In the genomic region with DNA sequence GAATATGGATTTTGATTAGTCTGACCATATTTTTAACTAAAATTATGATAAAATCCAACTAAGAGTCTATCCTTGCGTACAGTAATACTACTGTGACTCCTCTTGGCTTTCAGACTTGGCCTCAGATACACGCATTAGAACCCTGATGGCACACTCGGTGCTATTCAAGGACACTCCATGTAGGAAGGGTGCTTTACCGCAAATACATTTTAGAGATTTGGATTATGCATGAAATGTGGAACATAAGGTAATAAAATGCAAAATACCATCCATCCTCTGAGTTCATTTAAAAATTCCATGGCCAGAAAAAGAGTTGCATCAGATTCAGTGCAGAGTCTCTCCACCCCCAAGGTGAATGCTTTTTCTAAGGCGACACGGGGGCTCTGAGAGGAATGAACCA, we compare ENCODE assay signal across 24 mouse cellular contexts.
A peak's percentile ranks its signal among the peaks of the same experiment; 100 is the strongest.
DNase-seq lines count a peak whose midpoint lies in the region; ATAC-seq and TF ChIP-seq lines count a peak whose summit lies in the region.
"Had no signal": no experiment of that assay in that cellular context is flagged by ENCODE, and none has a peak within 500 bp of the region (broad histone marks: within the 10 kb centered on the region; RNA-seq: fewer than 3 reads in every experiment).

No protein-coding gene starts in this region.

- TF ChIP-seq POLR2A in cortical plate, adult 2 months (IDR thresholded peaks at IDR 0.05; ENCODE audit: extremely low read depth, insufficient read depth, low read length) = no peak

- intact Hi-C loops in heart, postnatal 36 days (cut with DNase I) = no loop called here

- no peak overlapping the region for H3K4me3 ChIP-seq in layer of hippocampus, adult 2 months
- no peak overlapping the region for H3K4me3 ChIP-seq in cortical plate, adult 2 months (ENCODE audit: insufficient read depth, low read length)
- H3K4me3 ChIP-seq: heart, adult 2 months; heart, embryonic 10.5 days; heart, embryonic 13.5 days; hindbrain, embryonic 10.5 days; hindbrain, embryonic 13.5 days had no signal

- DNase-seq in frontal cortex, postnatal 25 days (ENCODE audit: low spot score in 2 of 2) = no peak
- no peak for DNase-seq in layer of hippocampus, adult 2 months (ENCODE audit: low spot score in 2 of 2)
- DNase-seq in layer of hippocampus, adult 11-12 months (ENCODE audit: low spot score) = no peak
- DNase-seq in neural tube, embryonic 10.5 days (ENCODE audit: extremely low spot score, low spot score) = no peak
- no peak for DNase-seq in heart, postnatal 36 days
- DNase-seq: adrenal gland, postnatal 10 days; adrenal gland, postnatal 36 days; B cell, adult 2 months; cerebellum, adult 11 months; cerebellum, adult 2 months; cerebellum, postnatal 10 days; cerebellum, postnatal 36 days; gastrocnemius, postnatal 10 days; gastrocnemius, postnatal 36 days; heart, adult 2 months had no signal

- ATAC-seq in frontal cortex, adult (ENCODE audit: low TSS enrichment) = peak; percentile 71
- ATAC-seq: forebrain, embryonic 14.5 days; hindbrain, embryonic 16.5 days; Patski had no signal

- peaks cover 4% of the 10 kb centered on the region; the same call in 1 of the 2 replicates for H3K4me1 ChIP-seq in cortical plate, adult 2 months (ENCODE audit: control insufficient read depth, insufficient read depth, low read length)
- H3K4me1 ChIP-seq: heart, embryonic 10.5 days; heart, embryonic 13.5 days; hindbrain, embryonic 10.5 days; hindbrain, embryonic 13.5 days had no signal

- TF ChIP-seq CTCF in layer of hippocampus, adult 2 months (conservative IDR thresholded peaks at IDR 0.05) = no peak
- TF ChIP-seq CTCF in cortical plate, adult 2 months (IDR thresholded peaks at IDR 0.05; ENCODE audit: extremely low read depth, insufficient read depth, low read length) = no peak

- peak overlapping the region; percentile 43; the same call in 1 of the 2 replicates for H3K27ac ChIP-seq in layer of hippocampus, adult 2 months
- peak overlapping the region; percentile 71 for H3K27ac ChIP-seq in cortical plate, adult 2 months (ENCODE audit: insufficient read depth, low read length)
- H3K27ac ChIP-seq: heart, adult 2 months; heart, embryonic 10.5 days; heart, embryonic 13.5 days; hindbrain, embryonic 10.5 days; hindbrain, embryonic 13.5 days had no signal
